Mouse (Mus musculus): ENCODE data around the gene Lnx2. TPM values are rescaled to one million over a fixed set of nuclear protein-coding genes. Genes with fewer than 3 reads are reported as not detected.
A peak's percentile ranks its signal among the peaks of the same experiment; 100 is the strongest.

The Lnx2 gene
- polyA plus RNA-seq, 1 experiment from 2014 or later: 19.7 TPM

GRCm38 (mm10) chr5:147085201-147085894, 9.0 kb upstream of the Lnx2 start:
- Histone ChIP-seq H3K36me3 (ENCODE audit: control insufficient read depth, insufficient read depth, low read length) (no peaks in the 10 kb centered on the region), H3K9ac (ENCODE audit: low read length) (no peak overlapping the region), H3K27ac (ENCODE audit: low read length) (no peak overlapping the region), H3K4me2 (ENCODE audit: low read depth, low read length) (no peak overlapping the region), H3K9me3 (ENCODE audit: control insufficient read depth, low read length) (no peaks in the 10 kb centered on the region), H3K27me3 (ENCODE audit: control insufficient read depth, insufficient read depth, low read depth, low read length) (no peaks in the 10 kb centered on the region), H3K4me3 (ENCODE audit: low read length) (no peak overlapping the region), H3K4me1 (replicated peaks; ENCODE audit: control insufficient read depth, insufficient read depth, low read length) (peaks cover 5% of the 10 kb centered on the region; the same call in 1 of the 2 replicates)
- ATAC-seq (ENCODE audit: low read depth): 0 out of 2 replicates have a peak, but pooled peaks have one; percentile 52
- WGBS: 77% methylated on average over 9 of the region's 9 CpGs

GRCm38 (mm10) chr5:147078110-147078900, 1.9 kb upstream of the Lnx2 start:
- peak overlapping the region; percentile 91 for H3K4me2 ChIP-seq (ENCODE audit: low read depth, low read length)
- peak overlapping the region; percentile 62 for H3K27ac ChIP-seq (ENCODE audit: low read length)
- H3K9me3 ChIP-seq (ENCODE audit: control insufficient read depth, low read length): no peaks in the 10 kb centered on the region
- ATAC-seq (ENCODE audit: low read depth): no peak
- H3K4me1 ChIP-seq (replicated peaks; ENCODE audit: control insufficient read depth, insufficient read depth, low read length): peaks cover 25% of the 10 kb centered on the region
- no peaks in the 10 kb centered on the region for H3K36me3 ChIP-seq (ENCODE audit: control insufficient read depth, insufficient read depth, low read length)
- 28% methylated on average over 11 of the region's 11 CpGs for WGBS
- H3K4me3 ChIP-seq (ENCODE audit: low read length): peak overlapping the region; percentile 79
- H3K9ac ChIP-seq (ENCODE audit: low read length): peak overlapping the region; percentile 80
- no peaks in the 10 kb centered on the region for H3K27me3 ChIP-seq (ENCODE audit: control insufficient read depth, insufficient read depth, low read depth, low read length)

GRCm38 (mm10) chr5:147077305-147078034, 1.1 kb upstream of the Lnx2 start:
- no peaks in the 10 kb centered on the region for H3K9me3 ChIP-seq (ENCODE audit: control insufficient read depth, low read length)
- under 1% methylated on average over 57 of the region's 57 CpGs for WGBS
- H3K4me3 ChIP-seq (ENCODE audit: low read length): peak overlapping the region; percentile 79
- H3K9ac ChIP-seq (ENCODE audit: low read length): peak overlapping the region; percentile 80
- no peaks in the 10 kb centered on the region for H3K36me3 ChIP-seq (ENCODE audit: control insufficient read depth, insufficient read depth, low read length)
- peak overlapping the region; percentile 96 for H3K27ac ChIP-seq (ENCODE audit: low read length)
- H3K4me2 ChIP-seq (ENCODE audit: low read depth, low read length): peak overlapping the region; percentile 91
- ATAC-seq (ENCODE audit: low read depth): peak; percentile 67
- peaks cover 31% of the 10 kb centered on the region for H3K4me1 ChIP-seq (replicated peaks; ENCODE audit: control insufficient read depth, insufficient read depth, low read length)
- H3K27me3 ChIP-seq (ENCODE audit: control insufficient read depth, insufficient read depth, low read depth, low read length): no peaks in the 10 kb centered on the region

GRCm38 (mm10) chr5:147076799-147077165, 396 bp upstream of the Lnx2 start, which contains the start of gene Polr1d:
Gene Polr1d, plus strand, starts transcription at chr5:147077050.
- Histone ChIP-seq H3K9me3 (ENCODE audit: control insufficient read depth, low read length) (no peaks in the 10 kb centered on the region), H3K27me3 (ENCODE audit: control insufficient read depth, insufficient read depth, low read depth, low read length) (no peaks in the 10 kb centered on the region), H3K4me1 (replicated peaks; ENCODE audit: control insufficient read depth, insufficient read depth, low read length) (peaks cover 31% of the 10 kb centered on the region), H3K27ac (ENCODE audit: low read length) (peak within 1 kb of the TSS; percentile 98), H3K4me3 (ENCODE audit: low read length) (peak within 1 kb of the TSS; percentile 79), H3K4me2 (ENCODE audit: low read depth, low read length) (peak within 1 kb of the TSS; percentile 91), H3K36me3 (ENCODE audit: control insufficient read depth, insufficient read depth, low read length) (no peaks in the 10 kb centered on the region), H3K9ac (ENCODE audit: low read length) (peak within 1 kb of the TSS; percentile 87)
- WGBS: under 1% methylated on average over 16 of the region's 17 CpGs
- no peak for ATAC-seq (ENCODE audit: low read depth)

GRCm38 (mm10) chr5:147075103-147076025, 1.0 kb downstream of the Lnx2 start:
- ATAC-seq (ENCODE audit: low read depth): peak; percentile 42
- Histone ChIP-seq H3K27ac (ENCODE audit: low read length) (peak overlapping the region; percentile 98), H3K4me3 (ENCODE audit: low read length) (peak overlapping the region; percentile 79), H3K27me3 (ENCODE audit: control insufficient read depth, insufficient read depth, low read depth, low read length) (no peaks in the 10 kb centered on the region), H3K4me2 (ENCODE audit: low read depth, low read length) (peak overlapping the region; percentile 67), H3K9ac (ENCODE audit: low read length) (peak overlapping the region; percentile 87), H3K4me1 (replicated peaks; ENCODE audit: control insufficient read depth, insufficient read depth, low read length) (peaks cover 37% of the 10 kb centered on the region), H3K9me3 (ENCODE audit: control insufficient read depth, low read length) (no peaks in the 10 kb centered on the region), H3K36me3 (ENCODE audit: control insufficient read depth, insufficient read depth, low read length) (no peaks in the 10 kb centered on the region)
- WGBS: 4% methylated on average over 21 of the region's 21 CpGs

- ATAC-seq (ENCODE audit: low read depth): no peak
- Histone ChIP-seq H3K9ac (ENCODE audit: low read length) (no peak overlapping the region), H3K27ac (ENCODE audit: low read length) (0 out of 2 replicates have a peak overlapping the region, but pooled peaks have one; percentile 6), H3K9me3 (ENCODE audit: control insufficient read depth, low read length) (no peaks in the 10 kb centered on the region), H3K36me3 (ENCODE audit: control insufficient read depth, insufficient read depth, low read length) (no peaks in the 10 kb centered on the region), H3K4me2 (ENCODE audit: low read depth, low read length) (no peak overlapping the region), H3K4me3 (ENCODE audit: low read length) (no peak overlapping the region), H3K4me1 (replicated peaks; ENCODE audit: control insufficient read depth, insufficient read depth, low read length) (peaks cover 45% of the 10 kb centered on the region), H3K27me3 (ENCODE audit: control insufficient read depth, insufficient read depth, low read depth, low read length) (no peaks in the 10 kb centered on the region)
- WGBS: 50% methylated on average over 6 of the region's 6 CpGs
These were observed 2.6 kb downstream of the Lnx2 start for GRCm38 (mm10) chr5:147073805-147074204.

- H3K4me2 ChIP-seq (ENCODE audit: low read depth, low read length): no peak overlapping the region
- H3K9ac ChIP-seq (ENCODE audit: low read length): no peak overlapping the region
- H3K27me3 ChIP-seq (ENCODE audit: control insufficient read depth, insufficient read depth, low read depth, low read length): no peaks in the 10 kb centered on the region
- no peaks in the 10 kb centered on the region for H3K9me3 ChIP-seq (ENCODE audit: control insufficient read depth, low read length)
- no peaks in the 10 kb centered on the region for H3K36me3 ChIP-seq (ENCODE audit: control insufficient read depth, insufficient read depth, low read length)
- H3K4me1 ChIP-seq (replicated peaks; ENCODE audit: control insufficient read depth, insufficient read depth, low read length): peaks cover 38% of the 10 kb centered on the region
- no peak for ATAC-seq (ENCODE audit: low read depth)
- H3K27ac ChIP-seq (ENCODE audit: low read length): no peak overlapping the region
- 62% methylated on average over 4 of the region's 4 CpGs for WGBS
- H3K4me3 ChIP-seq (ENCODE audit: low read length): no peak overlapping the region
These were observed 4.5 kb downstream of the Lnx2 start for GRCm38 (mm10) chr5:147071886-147072285.

- Histone ChIP-seq H3K9ac (ENCODE audit: low read length) (no peak overlapping the region), H3K4me3 (ENCODE audit: low read length) (no peak overlapping the region), H3K4me1 (replicated peaks; ENCODE audit: control insufficient read depth, insufficient read depth, low read length) (peaks cover 38% of the 10 kb centered on the region), H3K9me3 (ENCODE audit: control insufficient read depth, low read length) (no peaks in the 10 kb centered on the region), H3K36me3 (ENCODE audit: control insufficient read depth, insufficient read depth, low read length) (no peaks in the 10 kb centered on the region), H3K4me2 (ENCODE audit: low read depth, low read length) (no peak overlapping the region), H3K27me3 (ENCODE audit: control insufficient read depth, insufficient read depth, low read depth, low read length) (no peaks in the 10 kb centered on the region), H3K27ac (ENCODE audit: low read length) (no peak overlapping the region)
- 72% methylated on average over 16 of the region's 16 CpGs for WGBS
- ATAC-seq (ENCODE audit: low read depth): no peak
These were observed 5.4 kb downstream of the Lnx2 start for GRCm38 (mm10) chr5:147070791-147071516.
